Comparison of ENCODE assay signal across 8 mouse cellular contexts in the genomic region with DNA sequence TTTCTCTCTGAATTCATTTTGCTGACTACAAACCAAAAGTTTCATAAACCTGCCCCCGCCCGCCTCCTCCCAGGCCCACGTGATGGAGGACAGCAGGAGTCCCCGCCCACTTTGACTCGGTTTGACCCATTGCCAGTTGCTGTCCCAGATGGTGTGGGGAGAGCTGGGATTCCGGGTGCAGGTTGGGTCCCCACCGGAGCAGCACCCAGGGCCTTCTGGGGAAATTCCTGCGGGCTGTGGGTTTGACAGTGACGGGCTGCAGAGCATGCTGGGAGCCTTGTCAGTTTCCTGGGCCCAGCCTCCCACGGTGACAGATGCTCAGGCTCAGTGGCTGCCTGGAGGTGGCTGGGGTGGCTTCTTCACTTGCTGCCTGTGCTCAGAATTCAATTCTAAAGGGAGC. TPM values are rescaled to one million over a fixed set of nuclear protein-coding genes. Genes with fewer than 3 reads are reported as not detected.
DNase-seq lines count a peak whose midpoint lies in the region; ATAC-seq and TF ChIP-seq lines count a peak whose summit lies in the region.

No protein-coding gene starts in this region.

- intact Hi-C loops in left cerebral cortex, postnatal 14 days (cut with DNase I) = no loop called here

- no peak overlapping the region for H3K9ac ChIP-seq in kidney, postnatal 0 days (ENCODE audit: low read depth, low read length)
- H3K9ac ChIP-seq in midbrain, embryonic 15.5 days = 0 out of 2 replicates have a peak overlapping the region, but pooled peaks have one; percentile 25

- H3K27ac ChIP-seq in kidney, postnatal 0 days = no peak overlapping the region
- no peak overlapping the region for H3K27ac ChIP-seq in brown adipose tissue, adult 24 weeks (replicated peaks; ENCODE audit: low read depth, low read length)
- no peak overlapping the region for H3K27ac ChIP-seq in midbrain, embryonic 15.5 days

- H3K9me3 ChIP-seq in kidney, postnatal 0 days (replicated peaks; ENCODE audit: low read length) = no peaks in the 10 kb centered on the region
- no peaks in the 10 kb centered on the region for H3K9me3 ChIP-seq in midbrain, embryonic 15.5 days

- ATAC-seq in kidney, postnatal 0 days (replicated peaks; ENCODE audit: low FRiP score, low read depth) = no peak
- ATAC-seq in midbrain, embryonic 15.5 days (replicated peaks) = no peak

- no peak for TF ChIP-seq CTCF in kidney, postnatal 0 days (IDR thresholded peaks at IDR 0.05; ENCODE audit: low read depth)

- H3K36me3 ChIP-seq in kidney, postnatal 0 days (ENCODE audit: insufficient read depth, low read length) = no peaks in the 10 kb centered on the region
- H3K36me3 ChIP-seq in midbrain, embryonic 15.5 days (replicated peaks) = no peaks in the 10 kb centered on the region

- H3K4me1 ChIP-seq in kidney, postnatal 0 days (replicated peaks; ENCODE audit: insufficient read depth, low read length) = peaks cover 19% of the 10 kb centered on the region; the same call in 1 of the 2 replicates
- H3K4me1 ChIP-seq in brown adipose tissue, adult 24 weeks (ENCODE audit: control insufficient read depth, insufficient read depth, insufficient read length, low read length) = 0 out of 2 replicates have a peak, but pooled peaks cover 2% of the 10 kb centered on the region
- peaks cover 36% of the 10 kb centered on the region for H3K4me1 ChIP-seq in midbrain, embryonic 15.5 days

- H3K27me3 ChIP-seq in kidney, postnatal 0 days (ENCODE audit: insufficient read depth, low read length) = peaks cover 43% of the 10 kb centered on the region
- peaks cover 47% of the 10 kb centered on the region for H3K27me3 ChIP-seq in midbrain, embryonic 15.5 days (replicated peaks)

- no peak for DNase-seq in kidney, postnatal 0 days (ENCODE audit: low spot score)
- DNase-seq in kidney, adult 8-10 months = no peak
- peak; percentile 87 to 90 for DNase-seq in frontal cortex, postnatal 36 days (ENCODE audit: low spot score in 2 of 2)
- DNase-seq in left cerebral cortex, postnatal 14 days (ENCODE audit: low spot score in 2 of 2) = peak; percentile 74 to 81
- DNase-seq in thymus, postnatal 0 days (ENCODE audit: low spot score) = peak; percentile 78
- no peak for DNase-seq in gastrocnemius, postnatal 10 days

- 4% methylated on average over 10 of the region's 10 CpGs for WGBS in kidney, postnatal 0 days
- WGBS in midbrain, embryonic 15.5 days = 3% methylated on average over 10 of the region's 10 CpGs

- peak overlapping the region; percentile 96 for H3K4me2 ChIP-seq in kidney, postnatal 0 days (ENCODE audit: low read length)
- peak overlapping the region; percentile 100 for H3K4me2 ChIP-seq in midbrain, embryonic 15.5 days

- peak overlapping the region; percentile 55; the same call in 1 of the 2 replicates for H3K4me3 ChIP-seq in kidney, postnatal 0 days (replicated peaks; ENCODE audit: low read depth, low read length)
- peak overlapping the region; percentile 60 for H3K4me3 ChIP-seq in brown adipose tissue, adult 24 weeks (ENCODE audit: insufficient read depth, low read depth, low read length)
- H3K4me3 ChIP-seq in midbrain, embryonic 15.5 days = peak overlapping the region; percentile 76

RNA-seq across cellular contexts. Expression of a gene that starts 1.9 kb away (rescaled TPM):
- polyA plus RNA-seq in kidney, postnatal 0 days (2015; fragmentation: Nextera tagmentation; extraction: Ambion mirVana) = 28.3 and 29.4 TPM in 2 replicates
- 7.4 and 8.8 TPM in 2 replicates for polyA plus RNA-seq in brown adipose tissue, adult 24 weeks (2012; ENCODE audit: insufficient read depth, insufficient read length, missing spikeins)
- total RNA-seq in left cerebral cortex, postnatal 14 days (2021) = 10 to 100 TPM; 58.0 to 60.3 TPM
- 6.5 and 7.9 TPM in 2 replicates for polyA plus RNA-seq in midbrain, embryonic 15.5 days (2015; fragmentation: Nextera tagmentation; extraction: Ambion mirVana)
- polyA plus RNA-seq in thymus, postnatal 0 days (2015; fragmentation: Nextera tagmentation; extraction: Ambion mirVana) = 13.7 and 15.8 TPM in 2 replicates
- total RNA-seq in gastrocnemius, postnatal 10 days (2021) = 1 to 10 TPM in 1 of 2 experiments, under 1 TPM in 1; 0.70 to 1.4 TPM

RNA-seq across cellular contexts. Expression of a gene that starts 52.9 kb away (rescaled TPM):
- polyA plus RNA-seq in kidney, postnatal 0 days (2015; fragmentation: Nextera tagmentation; extraction: Ambion mirVana) = 51.6 and 54.4 TPM in 2 replicates
- 37.9 and 55.5 TPM in 2 replicates for polyA plus RNA-seq in brown adipose tissue, adult 24 weeks (2012; ENCODE audit: insufficient read depth, insufficient read length, missing spikeins)
- 100 to 1,000 TPM; 113 to 118 TPM for total RNA-seq in left cerebral cortex, postnatal 14 days (2021)
- 179 and 183 TPM in 2 replicates for polyA plus RNA-seq in midbrain, embryonic 15.5 days (2015; fragmentation: Nextera tagmentation; extraction: Ambion mirVana)
- polyA plus RNA-seq in thymus, postnatal 0 days (2015; fragmentation: Nextera tagmentation; extraction: Ambion mirVana) = 28.1 and 28.2 TPM in 2 replicates
- 10 to 100 TPM; 17.3 to 21.9 TPM for total RNA-seq in gastrocnemius, postnatal 10 days (2021)

Comparison
In these comparisons a context has a peak if more than half of its experiments do, and no peak if none do; other contexts are left out.
1. DNase-seq: peak in frontal cortex, postnatal 36 days (2 of 2), left cerebral cortex, postnatal 14 days (2 of 2) and thymus, postnatal 0 days (single experiment); none in kidney, postnatal 0 days (single experiment), kidney, adult 8-10 months (0 of 2) and gastrocnemius, postnatal 10 days (single experiment).
2. Peak in every context shown above with its lines, with median percentiles within 50 percentile points of each other: H3K4me3 ChIP-seq.